Mouse (Mus musculus): ENCODE results near the gene Ppp1r12b.

Ppp1r12b gene

GRCm38 (mm10) chr1:134796536-134796935 is 159.2 kb downstream of the Ppp1r12b start:
- DNase-seq (ENCODE audit: low read depth, low spot score): no peak

- DNase-seq (ENCODE audit: low read depth, low spot score): no peak
These were observed 159.7 kb downstream of the Ppp1r12b start for GRCm38 (mm10) chr1:134796076-134796475.

- DNase-seq (ENCODE audit: low read depth, low spot score): no peak
These were observed 164.3 kb downstream of the Ppp1r12b start for GRCm38 (mm10) chr1:134791456-134791855.

GRCm38 (mm10) chr1:134790716-134791439 is 164.9 kb downstream of the Ppp1r12b start:
- no peak for DNase-seq (ENCODE audit: low read depth, low spot score)

GRCm38 (mm10) chr1:134788096-134788495 is 167.6 kb downstream of the Ppp1r12b start:
- DNase-seq (ENCODE audit: low read depth, low spot score): no peak

- DNase-seq (ENCODE audit: low read depth, low spot score): no peak
These were observed 170.8 kb downstream of the Ppp1r12b start for GRCm38 (mm10) chr1:134784911-134785310.

GRCm38 (mm10) chr1:134784481-134784880 is 171.3 kb downstream of the Ppp1r12b start:
- DNase-seq (ENCODE audit: low read depth, low spot score): no peak

- DNase-seq (ENCODE audit: low read depth, low spot score): no peak
These were observed 171.8 kb downstream of the Ppp1r12b start for GRCm38 (mm10) chr1:134783958-134784357.

- no peak for DNase-seq (ENCODE audit: low read depth, low spot score)
These were observed 172.9 kb downstream of the Ppp1r12b start for GRCm38 (mm10) chr1:134782797-134783196.

GRCm38 (mm10) chr1:134777936-134778548 is 177.7 kb downstream of the Ppp1r12b start:
- no peak for DNase-seq (ENCODE audit: low read depth, low spot score)

GRCm38 (mm10) chr1:134777201-134777885 is 178.4 kb downstream of the Ppp1r12b start:
- no peak for DNase-seq (ENCODE audit: low read depth, low spot score)

GRCm38 (mm10) chr1:134775631-134776030 is 180.1 kb downstream of the Ppp1r12b start:
- no peak for DNase-seq (ENCODE audit: low read depth, low spot score)

- DNase-seq (ENCODE audit: low read depth, low spot score): no peak
These were observed 180.9 kb downstream of the Ppp1r12b start for GRCm38 (mm10) chr1:134774728-134775287.

- no peak for DNase-seq (ENCODE audit: low read depth, low spot score)
These were observed 181.5 kb downstream of the Ppp1r12b start for GRCm38 (mm10) chr1:134774247-134774646.

- DNase-seq (ENCODE audit: low read depth, low spot score): no peak
These were observed 182.5 kb downstream of the Ppp1r12b start for GRCm38 (mm10) chr1:134773256-134773655.

- DNase-seq (ENCODE audit: low read depth, low spot score): no peak
These were observed 182.9 kb downstream of the Ppp1r12b start for GRCm38 (mm10) chr1:134772821-134773220.

- DNase-seq (ENCODE audit: low read depth, low spot score): no peak
These were observed 183.7 kb downstream of the Ppp1r12b start for GRCm38 (mm10) chr1:134771999-134772398.

- DNase-seq (ENCODE audit: low read depth, low spot score): no peak
These were observed 184.4 kb downstream of the Ppp1r12b start for GRCm38 (mm10) chr1:134771353-134771752.

- no peak for DNase-seq (ENCODE audit: low read depth, low spot score)
These were observed 185.4 kb downstream of the Ppp1r12b start for GRCm38 (mm10) chr1:134770312-134770711.

GRCm38 (mm10) chr1:134766448-134766847 is 189.3 kb downstream of the Ppp1r12b start:
- DNase-seq (ENCODE audit: low read depth, low spot score): no peak

GRCm38 (mm10) chr1:134764831-134765458 is 190.8 kb downstream of the Ppp1r12b start:
- DNase-seq (ENCODE audit: low read depth, low spot score): no peak
